26 mouse cellular contexts compared by ENCODE assay signal in the genomic region with DNA sequence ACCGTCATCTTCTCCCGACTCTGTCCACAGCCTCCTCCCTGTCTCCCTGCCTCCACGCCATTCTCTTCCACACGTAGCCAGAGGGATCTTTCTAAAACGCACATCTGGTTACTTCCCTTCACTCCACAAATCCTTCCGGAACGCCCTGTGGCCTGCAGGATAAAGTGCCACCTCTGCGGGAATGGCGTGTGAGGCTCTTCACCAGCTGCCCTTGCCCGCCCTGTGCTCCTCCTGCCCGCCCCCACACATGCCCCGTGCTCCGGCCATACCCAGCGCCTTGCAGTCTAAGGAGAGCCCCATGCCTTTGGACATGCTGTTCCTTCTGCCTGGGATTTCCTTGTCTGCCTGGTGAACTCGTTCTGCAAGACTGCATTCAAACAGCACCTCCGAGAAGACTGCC. TPM values are rescaled to one million over a fixed set of nuclear protein-coding genes. Genes with fewer than 3 reads are reported as not detected.
DNase-seq lines count a peak whose midpoint lies in the region; ATAC-seq lines count a peak whose summit lies in the region.
"Had no signal": no experiment of that assay in that cellular context is flagged by ENCODE, and none has a peak within 500 bp of the region (broad histone marks: within the 10 kb centered on the region; RNA-seq: fewer than 3 reads in every experiment).

No protein-coding gene starts in this region.

- no peak overlapping the region for H3K4me3 ChIP-seq in embryonic facial prominence, embryonic 12.5 days
- H3K4me3 ChIP-seq in embryonic facial prominence, embryonic 10.5 days: no peak overlapping the region
- no peak overlapping the region for H3K4me3 ChIP-seq in hindbrain, embryonic 14.5 days (replicated peaks; ENCODE audit: low read length)
- H3K4me3 ChIP-seq in hindbrain, embryonic 10.5 days: no peak overlapping the region
- H3K4me3 ChIP-seq in midbrain, embryonic 13.5 days (replicated peaks): no peak overlapping the region
- no peak overlapping the region for H3K4me3 ChIP-seq in midbrain, embryonic 16.5 days (ENCODE audit: low read depth, low read length)
- H3K4me3 ChIP-seq: embryonic facial prominence, embryonic 15.5 days; heart, adult 2 months; heart, embryonic 15.5 days; limb, embryonic 12.5 days; midbrain, embryonic 10.5 days; stomach, embryonic 15.5 days had no signal

- H3K27me3 ChIP-seq in embryonic facial prominence, embryonic 12.5 days: no peaks in the 10 kb centered on the region
- H3K27me3 ChIP-seq in embryonic facial prominence, embryonic 10.5 days (replicated peaks; ENCODE audit: low read depth, poor library complexity, severe bottlenecking): no peaks in the 10 kb centered on the region
- H3K27me3 ChIP-seq in hindbrain, embryonic 14.5 days (ENCODE audit: control insufficient read depth, insufficient read depth, low read length): no peaks in the 10 kb centered on the region
- H3K27me3 ChIP-seq in hindbrain, embryonic 10.5 days (ENCODE audit: insufficient read depth, poor library complexity, severe bottlenecking): no peaks in the 10 kb centered on the region
- H3K27me3 ChIP-seq in midbrain, embryonic 13.5 days: no peaks in the 10 kb centered on the region
- H3K27me3 ChIP-seq in midbrain, embryonic 16.5 days (ENCODE audit: control insufficient read depth, insufficient read depth, low read depth, low read length): no peaks in the 10 kb centered on the region
- H3K27me3 ChIP-seq: embryonic facial prominence, embryonic 15.5 days; heart, embryonic 15.5 days; limb, embryonic 12.5 days; stomach, embryonic 15.5 days had no signal

- no peak overlapping the region for H3K27ac ChIP-seq in embryonic facial prominence, embryonic 12.5 days
- no peak overlapping the region for H3K27ac ChIP-seq in embryonic facial prominence, embryonic 10.5 days (replicated peaks)
- no peak overlapping the region for H3K27ac ChIP-seq in hindbrain, embryonic 14.5 days
- H3K27ac ChIP-seq in hindbrain, embryonic 10.5 days: no peak overlapping the region
- H3K27ac ChIP-seq in midbrain, embryonic 13.5 days: no peak overlapping the region
- H3K27ac ChIP-seq in midbrain, embryonic 16.5 days (ENCODE audit: low read length): no peak overlapping the region
- H3K27ac ChIP-seq: embryonic facial prominence, embryonic 15.5 days; heart, adult 2 months; heart, embryonic 15.5 days; limb, embryonic 12.5 days; liver, embryonic 14.5 days; macrophage; midbrain, embryonic 10.5 days; stomach, embryonic 15.5 days had no signal

- H3K9me3 ChIP-seq in embryonic facial prominence, embryonic 12.5 days: peaks cover 15% of the 10 kb centered on the region; the same call in 1 of the 2 replicates
- peaks cover 20% of the 10 kb centered on the region for H3K9me3 ChIP-seq in embryonic facial prominence, embryonic 10.5 days
- peaks cover 22% of the 10 kb centered on the region for H3K9me3 ChIP-seq in hindbrain, embryonic 14.5 days (ENCODE audit: control insufficient read depth, low read length)
- peaks cover 22% of the 10 kb centered on the region for H3K9me3 ChIP-seq in hindbrain, embryonic 10.5 days
- peaks cover 8% of the 10 kb centered on the region; the same call in 1 of the 2 replicates for H3K9me3 ChIP-seq in midbrain, embryonic 13.5 days
- peaks cover 14% of the 10 kb centered on the region; the same call in 1 of the 2 replicates for H3K9me3 ChIP-seq in midbrain, embryonic 16.5 days (replicated peaks; ENCODE audit: control insufficient read depth, low read length, poor library complexity, severe bottlenecking)
- H3K9me3 ChIP-seq: stomach, embryonic 15.5 days had no signal

- H3K9ac ChIP-seq in embryonic facial prominence, embryonic 12.5 days: no peak overlapping the region
- no peak overlapping the region for H3K9ac ChIP-seq in hindbrain, embryonic 14.5 days
- no peak overlapping the region for H3K9ac ChIP-seq in midbrain, embryonic 13.5 days (replicated peaks)
- H3K9ac ChIP-seq in midbrain, embryonic 16.5 days (ENCODE audit: low read depth, low read length): no peak overlapping the region
- H3K9ac ChIP-seq: embryonic facial prominence, embryonic 15.5 days; heart, embryonic 15.5 days; limb, embryonic 12.5 days; liver, embryonic 14.5 days; stomach, embryonic 15.5 days had no signal

- peaks cover 10% of the 10 kb centered on the region; the same call in 1 of the 2 replicates for H3K4me1 ChIP-seq in embryonic facial prominence, embryonic 12.5 days
- H3K4me1 ChIP-seq in embryonic facial prominence, embryonic 10.5 days: peaks cover 15% of the 10 kb centered on the region
- peaks cover 14% of the 10 kb centered on the region for H3K4me1 ChIP-seq in hindbrain, embryonic 14.5 days (replicated peaks; ENCODE audit: control insufficient read depth, insufficient read depth, low read length)
- H3K4me1 ChIP-seq in hindbrain, embryonic 10.5 days (replicated peaks): peaks cover 14% of the 10 kb centered on the region
- H3K4me1 ChIP-seq in midbrain, embryonic 13.5 days (replicated peaks): peaks cover 17% of the 10 kb centered on the region
- peaks cover 15% of the 10 kb centered on the region for H3K4me1 ChIP-seq in midbrain, embryonic 16.5 days (ENCODE audit: control insufficient read depth, insufficient read depth, low read length)

- 84% methylated on average over 16 of the region's 16 CpGs for WGBS in embryonic facial prominence, embryonic 12.5 days
- 88% methylated on average over 16 of the region's 16 CpGs for WGBS in embryonic facial prominence, embryonic 10.5 days
- WGBS in hindbrain, embryonic 14.5 days: 89% methylated on average over 16 of the region's 16 CpGs
- whole genome bisulfite sequencing in hindbrain, embryonic 10.5 days: 89% methylated on average over 16 of the region's 16 CpGs
- 85% methylated on average over 16 of the region's 16 CpGs for WGBS in midbrain, embryonic 13.5 days
- WGBS in midbrain, embryonic 16.5 days: 84% methylated on average over 16 of the region's 16 CpGs

- peak; percentile 12; the same call in 1 of the 2 replicates for ATAC-seq in embryonic facial prominence, embryonic 12.5 days (ENCODE audit: insufficient number of reproducible peaks, insufficient read depth, low FRiP score, low TSS enrichment)
- ATAC-seq in hindbrain, embryonic 14.5 days (ENCODE audit: low FRiP score): 0 out of 2 replicates have a peak, but pooled peaks have one; percentile 14
- ATAC-seq in midbrain, embryonic 13.5 days: peak; percentile 44; the same call in 1 of the 2 replicates
- no peak for ATAC-seq in midbrain, embryonic 16.5 days
- ATAC-seq: activated CD4-positive, CD25-positive, alpha-beta regulatory T cell, adult 4 months had no signal

- peaks cover 86% of the 10 kb centered on the region for H3K36me3 ChIP-seq in embryonic facial prominence, embryonic 12.5 days
- H3K36me3 ChIP-seq in embryonic facial prominence, embryonic 10.5 days (replicated peaks): peaks cover 95% of the 10 kb centered on the region
- peaks cover 96% of the 10 kb centered on the region for H3K36me3 ChIP-seq in hindbrain, embryonic 14.5 days (replicated peaks; ENCODE audit: control insufficient read depth, insufficient read depth)
- H3K36me3 ChIP-seq in hindbrain, embryonic 10.5 days: peaks cover 94% of the 10 kb centered on the region
- peaks cover 92% of the 10 kb centered on the region for H3K36me3 ChIP-seq in midbrain, embryonic 13.5 days
- peaks cover 67% of the 10 kb centered on the region for H3K36me3 ChIP-seq in midbrain, embryonic 16.5 days (ENCODE audit: control insufficient read depth, insufficient read depth, low read length)

- no peak overlapping the region for H3K4me2 ChIP-seq in embryonic facial prominence, embryonic 12.5 days (replicated peaks)
- H3K4me2 ChIP-seq in hindbrain, embryonic 14.5 days (replicated peaks): no peak overlapping the region
- H3K4me2 ChIP-seq in midbrain, embryonic 13.5 days (replicated peaks): no peak overlapping the region
- no peak overlapping the region for H3K4me2 ChIP-seq in midbrain, embryonic 16.5 days (ENCODE audit: low read length)
- H3K4me2 ChIP-seq: embryonic facial prominence, embryonic 15.5 days; heart, embryonic 15.5 days; limb, embryonic 12.5 days; stomach, embryonic 15.5 days had no signal

- no peak for DNase-seq in embryonic facial prominence, embryonic 10.5 days (ENCODE audit: low spot score)
- no peak for DNase-seq in hindbrain, embryonic 14.5 days (ENCODE audit: low spot score)
- DNase-seq in hindbrain, embryonic 10.5 days (ENCODE audit: low spot score): no peak
- DNase-seq in testis, postnatal 14 days (ENCODE audit: low spot score): peak; percentile 31
- DNase-seq in cerebellum, adult 11 months: no peak
- DNase-seq: adrenal gland, postnatal 10 days; cerebellum, postnatal 14 days; gastrocnemius, postnatal 25 days; heart, adult 2 months; kidney, adult 2 months; right cerebral cortex, postnatal 14 days; thymus, postnatal 25 days had no signal

RNA-seq across cellular contexts. Expression of a gene that starts 5.9 kb away (rescaled TPM):
- 1,164 and 1,169 TPM in 2 replicates for polyA plus RNA-seq in embryonic facial prominence, embryonic 12.5 days (2016; fragmentation: Nextera tagmentation; extraction: Ambion mirVana)
- polyA plus RNA-seq in embryonic facial prominence, embryonic 10.5 days (2016; fragmentation: Nextera tagmentation; extraction: Ambion mirVana): 1,075 and 1,103 TPM in 2 replicates
- 1,176 and 1,404 TPM in 2 replicates for polyA plus RNA-seq in hindbrain, embryonic 14.5 days (2014; fragmentation: Nextera tagmentation; extraction: Ambion mirVana)
- polyA plus RNA-seq in hindbrain, embryonic 10.5 days (2016; fragmentation: Nextera tagmentation; extraction: Ambion mirVana): 1,118 and 1,222 TPM in 2 replicates
- polyA plus RNA-seq in midbrain, embryonic 13.5 days (2015; fragmentation: Nextera tagmentation; extraction: Ambion mirVana): 1,286 and 1,324 TPM in 2 replicates
- 1,162 and 1,206 TPM in 2 replicates for polyA plus RNA-seq in midbrain, embryonic 16.5 days (2015; fragmentation: Nextera tagmentation; extraction: Ambion mirVana)

RNA-seq across cellular contexts. Expression of a gene that starts 12.8 kb away (rescaled TPM):
- 0.46 and 0.59 TPM in 2 replicates for polyA plus RNA-seq in embryonic facial prominence, embryonic 12.5 days (2016; fragmentation: Nextera tagmentation; extraction: Ambion mirVana)
- 0.21 TPM in 1 of 2 replicates, not detected in the other for polyA plus RNA-seq in embryonic facial prominence, embryonic 10.5 days (2016; fragmentation: Nextera tagmentation; extraction: Ambion mirVana)
- not detected in 2 replicates for polyA plus RNA-seq in hindbrain, embryonic 14.5 days (2014; fragmentation: Nextera tagmentation; extraction: Ambion mirVana)
- polyA plus RNA-seq in hindbrain, embryonic 10.5 days (2016; fragmentation: Nextera tagmentation; extraction: Ambion mirVana): 0.24 TPM in 1 of 2 replicates, not detected in the other
- polyA plus RNA-seq in midbrain, embryonic 13.5 days (2015; fragmentation: Nextera tagmentation; extraction: Ambion mirVana): 0.30 and 0.36 TPM in 2 replicates
- polyA plus RNA-seq in midbrain, embryonic 16.5 days (2015; fragmentation: Nextera tagmentation; extraction: Ambion mirVana): 0.18 TPM in 1 of 2 replicates, not detected in the other
- polyA plus RNA-seq: G1E; heart, adult 2 months; heart, embryonic 15.5 days; kidney, adult 2 months; limb, embryonic 12.5 days; liver, embryonic 14.5 days; lung, embryonic 16.5 days; macrophage; neural tube, embryonic 14.5 days; stomach, embryonic 15.5 days had no signal

RNA-seq across cellular contexts. Expression of a gene that starts 20.6 kb away (rescaled TPM):
- polyA plus RNA-seq in embryonic facial prominence, embryonic 12.5 days (2016; fragmentation: Nextera tagmentation; extraction: Ambion mirVana): not detected in 2 replicates
- polyA plus RNA-seq in embryonic facial prominence, embryonic 10.5 days (2016; fragmentation: Nextera tagmentation; extraction: Ambion mirVana): 0.45 TPM in 1 of 2 replicates, not detected in the other
- polyA plus RNA-seq in hindbrain, embryonic 14.5 days (2014; fragmentation: Nextera tagmentation; extraction: Ambion mirVana): 0.16 TPM in 1 of 2 replicates, not detected in the other
- polyA plus RNA-seq in hindbrain, embryonic 10.5 days (2016; fragmentation: Nextera tagmentation; extraction: Ambion mirVana): not detected in 2 replicates
- not detected in 2 replicates for polyA plus RNA-seq in midbrain, embryonic 13.5 days (2015; fragmentation: Nextera tagmentation; extraction: Ambion mirVana)
- not detected in 2 replicates for polyA plus RNA-seq in midbrain, embryonic 16.5 days (2015; fragmentation: Nextera tagmentation; extraction: Ambion mirVana)
- polyA plus RNA-seq: G1E; heart, embryonic 15.5 days; kidney, adult 2 months; limb, embryonic 12.5 days; liver, embryonic 14.5 days; lung, embryonic 16.5 days; macrophage; midbrain, embryonic 10.5 days; neural tube, embryonic 14.5 days had no signal

RNA-seq across cellular contexts. Expression of a gene that starts 21.0 kb away (rescaled TPM):
- polyA plus RNA-seq in embryonic facial prominence, embryonic 12.5 days (2016; fragmentation: Nextera tagmentation; extraction: Ambion mirVana): 2.2 and 2.5 TPM in 2 replicates
- polyA plus RNA-seq in embryonic facial prominence, embryonic 10.5 days (2016; fragmentation: Nextera tagmentation; extraction: Ambion mirVana): 3.2 and 3.6 TPM in 2 replicates
- 1.1 and 2.3 TPM in 2 replicates for polyA plus RNA-seq in hindbrain, embryonic 14.5 days (2014; fragmentation: Nextera tagmentation; extraction: Ambion mirVana)
- 1.6 and 1.9 TPM in 2 replicates for polyA plus RNA-seq in hindbrain, embryonic 10.5 days (2016; fragmentation: Nextera tagmentation; extraction: Ambion mirVana)
- 0.94 and 1.5 TPM in 2 replicates for polyA plus RNA-seq in midbrain, embryonic 13.5 days (2015; fragmentation: Nextera tagmentation; extraction: Ambion mirVana)
- 0.88 and 1.6 TPM in 2 replicates for polyA plus RNA-seq in midbrain, embryonic 16.5 days (2015; fragmentation: Nextera tagmentation; extraction: Ambion mirVana)
- polyA plus RNA-seq: G1E; heart, adult 2 months; macrophage had no signal

RNA-seq across cellular contexts. Expression of a gene that starts 32.7 kb away (rescaled TPM):
- 657 and 663 TPM in 2 replicates for polyA plus RNA-seq in embryonic facial prominence, embryonic 12.5 days (2016; fragmentation: Nextera tagmentation; extraction: Ambion mirVana)
- polyA plus RNA-seq in embryonic facial prominence, embryonic 10.5 days (2016; fragmentation: Nextera tagmentation; extraction: Ambion mirVana): 511 and 516 TPM in 2 replicates
- 390 and 455 TPM in 2 replicates for polyA plus RNA-seq in hindbrain, embryonic 14.5 days (2014; fragmentation: Nextera tagmentation; extraction: Ambion mirVana)
- 517 and 570 TPM in 2 replicates for polyA plus RNA-seq in hindbrain, embryonic 10.5 days (2016; fragmentation: Nextera tagmentation; extraction: Ambion mirVana)
- 639 and 664 TPM in 2 replicates for polyA plus RNA-seq in midbrain, embryonic 13.5 days (2015; fragmentation: Nextera tagmentation; extraction: Ambion mirVana)
- 467 and 529 TPM in 2 replicates for polyA plus RNA-seq in midbrain, embryonic 16.5 days (2015; fragmentation: Nextera tagmentation; extraction: Ambion mirVana)
